Mouse (Mus musculus): ENCODE measurements around the gene Adprhl2.
A peak's percentile ranks its signal among the peaks of the same experiment; 100 is the strongest.

Gene Adprhl2

GRCm38 (mm10) chr4:126321111-126321853 is at the start of gene Adprhl2:
Gene Adprhl2 (minus strand): TSS chr4:126321703.
- DNase-seq (ENCODE audit: low read depth, low spot score): peak; percentile 99

- no peak for DNase-seq (ENCODE audit: low read depth, low spot score)
Measured at GRCm38 (mm10) chr4:126360069-126360468, 38.6 kb upstream of the Adprhl2 start.

DNA sequence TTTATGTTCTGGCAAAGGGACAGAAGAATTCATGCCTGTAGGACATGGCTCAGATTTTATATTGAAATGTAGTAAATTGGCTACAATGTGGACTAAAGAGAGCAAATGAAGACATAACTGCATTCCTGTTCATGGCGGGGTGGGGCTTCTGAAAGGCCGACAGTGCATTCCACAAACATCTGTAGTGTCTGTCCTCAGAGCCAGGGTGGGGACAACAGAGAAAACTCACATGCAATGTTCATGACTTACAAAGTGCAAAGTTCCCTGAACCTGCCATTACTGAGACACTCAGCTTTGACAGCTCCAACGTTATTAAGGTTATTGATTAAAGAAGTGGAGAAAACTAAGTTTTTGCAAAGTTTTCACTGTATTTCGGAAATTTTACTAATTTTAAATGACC is 21.9 kb upstream of the Adprhl2 start:
- no peak for DNase-seq (ENCODE audit: low read depth, low spot score)

GRCm38 (mm10) chr4:126339461-126339860 is 18.0 kb upstream of the Adprhl2 start:
- no peak for DNase-seq (ENCODE audit: low read depth, low spot score)

DNA sequence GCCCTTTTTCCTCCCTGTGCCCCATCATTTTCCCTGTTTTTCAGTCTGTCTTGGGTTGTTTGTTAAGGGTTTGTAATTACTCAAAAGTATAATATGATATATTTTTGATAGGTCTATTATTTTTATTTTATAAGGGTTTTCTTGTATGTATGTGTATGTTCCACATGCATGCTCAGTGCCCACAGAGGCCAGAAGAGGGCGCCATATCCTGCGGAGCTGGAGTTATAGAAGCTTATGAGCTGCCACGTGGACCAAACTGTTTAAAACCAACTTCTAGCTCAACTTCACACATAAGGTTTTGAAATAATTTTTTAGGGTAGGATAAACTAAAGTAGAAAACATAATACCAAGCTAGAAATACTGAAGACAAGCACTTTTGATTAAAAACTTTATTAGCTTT is 10.9 kb upstream of the Adprhl2 start:
- DNase-seq (ENCODE audit: low read depth, low spot score): peak; percentile 39

DNA sequence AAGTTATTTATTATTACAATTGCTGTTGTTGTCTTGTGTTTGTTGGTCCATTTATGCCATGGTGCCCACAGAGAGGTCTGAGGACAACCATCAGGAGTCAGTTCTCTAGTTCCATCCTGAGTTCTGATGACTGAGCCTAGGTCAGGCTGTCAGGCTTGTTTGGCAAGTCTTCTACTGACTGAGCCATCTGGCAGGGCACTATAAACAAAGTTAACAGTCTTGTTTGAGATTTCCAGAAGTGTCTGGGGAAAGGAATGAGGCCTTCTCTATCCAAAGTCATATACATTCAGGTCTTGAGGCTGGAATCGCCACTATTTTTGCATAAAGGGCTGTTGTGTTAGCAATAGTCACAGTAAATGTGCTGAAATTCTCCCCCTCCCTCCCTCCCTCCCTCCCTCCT is 10.2 kb upstream of the Adprhl2 start:
- DNase-seq (ENCODE audit: low read depth, low spot score): no peak

GRCm38 (mm10) chr4:126330295-126330694 is 8.8 kb upstream of the Adprhl2 start:
- DNase-seq (ENCODE audit: low read depth, low spot score): no peak

- no peak for DNase-seq (ENCODE audit: low read depth, low spot score)
Measured at GRCm38 (mm10) chr4:126326036-126326435, 4.5 kb upstream of the Adprhl2 start.

DNA sequence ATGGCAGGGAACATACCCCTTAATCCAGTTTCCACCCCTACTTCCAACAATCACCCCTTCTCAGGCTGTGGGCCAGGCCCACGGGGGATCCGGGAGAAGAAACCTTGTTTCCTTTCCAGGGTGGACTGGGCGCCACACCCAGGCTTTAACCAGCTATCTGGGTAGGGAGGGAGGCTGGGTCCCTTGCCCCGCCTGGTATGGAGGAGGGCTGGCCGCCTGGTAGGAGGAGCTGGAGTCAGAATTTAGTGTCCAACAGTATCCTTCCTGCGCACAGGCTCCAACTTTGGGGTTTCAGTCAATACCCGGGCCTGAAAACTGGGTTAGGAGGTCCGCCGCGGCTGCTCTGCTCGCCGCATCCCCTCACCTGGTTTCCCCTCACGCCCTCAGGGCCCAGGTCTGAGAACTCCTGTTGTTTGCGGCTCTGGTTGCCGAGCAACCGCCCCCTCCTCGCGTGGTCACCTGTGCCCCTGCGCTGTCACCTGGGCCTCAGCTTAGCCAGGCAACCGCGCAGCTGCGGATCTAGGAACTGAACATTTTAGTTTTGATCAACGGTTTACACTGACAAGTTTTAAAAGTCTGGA is 3.9 kb upstream of the Adprhl2 start, which contains the start of gene Tekt2:
TSS of gene Tekt2 (minus strand) at position 408 of the 581 bp plus-strand sequence.
- DNase-seq (ENCODE audit: low read depth, low spot score): no peak

DNA sequence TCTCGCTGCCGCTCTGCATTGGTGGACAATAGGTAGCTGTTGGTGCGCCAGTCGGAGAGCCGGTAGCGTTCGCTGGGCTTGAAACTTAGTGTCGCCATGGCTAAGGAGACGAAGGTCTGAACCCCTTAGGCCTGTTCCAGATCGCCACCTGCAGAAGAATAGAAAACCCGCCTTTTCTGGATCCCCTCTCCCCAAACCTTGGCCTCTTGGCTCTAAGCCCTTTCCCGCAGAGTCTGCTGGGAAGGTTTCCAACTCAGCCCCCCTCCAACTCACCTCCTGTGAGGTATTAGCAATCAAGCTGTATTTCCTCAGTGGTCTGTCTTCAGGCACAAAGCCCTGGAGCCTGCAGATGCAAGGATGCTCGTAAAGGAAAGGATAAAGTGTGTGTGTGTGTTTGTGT is 3.4 kb upstream of the Adprhl2 start:
- no peak for DNase-seq (ENCODE audit: low read depth, low spot score)

DNA sequence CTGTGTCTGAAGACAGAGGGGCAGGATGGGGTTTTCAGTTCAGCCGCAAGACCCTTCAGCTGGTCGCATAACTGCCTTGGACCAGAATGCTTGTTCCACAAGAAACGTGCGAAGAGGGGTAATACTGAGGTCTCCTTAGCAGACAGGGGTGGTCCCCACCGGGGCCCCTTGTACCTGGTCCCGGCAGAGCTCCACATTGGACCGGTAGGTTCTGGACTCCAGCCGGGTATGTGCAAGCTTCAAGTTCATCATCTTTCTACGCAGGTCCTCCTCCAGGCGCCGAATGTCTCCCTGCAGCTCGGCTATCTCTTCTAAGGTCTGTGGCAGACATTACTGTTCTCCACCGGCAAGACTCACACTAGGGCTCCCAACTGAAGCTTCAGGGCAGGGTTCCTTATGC is 1.1 kb upstream of the Adprhl2 start:
- no peak for DNase-seq (ENCODE audit: low read depth, low spot score)

DNA sequence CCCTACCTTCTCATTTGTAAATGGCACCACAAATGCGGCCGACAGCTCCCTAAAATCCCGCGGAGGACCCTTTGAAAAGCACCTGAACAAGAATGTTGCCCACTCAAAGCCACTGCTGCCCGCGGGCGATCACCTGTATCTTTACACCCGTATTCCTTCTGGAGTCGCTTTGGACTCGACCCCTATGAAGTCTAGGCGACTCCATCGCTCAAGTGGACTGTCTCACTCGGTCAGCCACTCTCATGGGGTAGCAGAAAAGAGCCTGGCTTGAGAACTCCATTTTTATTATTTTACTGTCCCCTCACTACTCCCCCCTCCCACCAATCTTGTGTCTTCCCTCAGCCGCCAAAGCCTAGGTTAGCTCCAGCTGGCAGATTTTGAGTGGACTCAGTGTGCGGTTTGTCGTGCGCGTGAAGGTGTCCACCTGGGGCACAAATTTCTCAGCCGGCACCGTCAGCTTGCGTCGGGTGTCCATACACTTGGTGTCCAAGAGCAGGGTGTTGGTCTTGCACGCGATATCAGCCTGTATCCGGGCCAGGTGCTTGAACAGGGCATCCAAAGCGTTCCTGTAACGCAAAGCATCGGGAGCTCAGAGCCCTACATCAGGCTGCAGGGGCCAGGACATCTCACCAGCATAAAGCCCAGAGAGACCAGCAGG is 480 bp upstream of the Adprhl2 start:
- DNase-seq (ENCODE audit: low read depth, low spot score): no peak

DNA sequence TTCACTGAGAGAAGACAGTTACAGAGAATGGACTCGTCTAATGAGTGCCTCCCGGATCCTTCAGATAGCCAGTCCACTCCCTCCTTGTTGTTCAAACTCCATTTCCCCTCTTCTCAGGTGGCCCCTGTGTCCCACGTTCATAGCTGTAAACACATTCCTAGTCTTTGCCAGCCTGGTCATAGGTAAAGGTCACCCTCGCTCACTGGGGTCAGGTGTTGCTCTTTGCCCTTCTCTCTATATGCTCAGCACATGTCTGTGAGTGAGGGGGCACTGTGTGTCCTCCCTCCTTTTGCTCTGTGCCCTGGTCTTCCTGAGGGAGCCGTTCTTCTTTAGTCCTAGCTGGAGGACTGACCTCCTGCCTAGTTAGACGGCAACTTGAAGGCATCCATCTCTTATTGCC is 1.7 kb downstream of the Adprhl2 start:
- DNase-seq (ENCODE audit: low read depth, low spot score): no peak

GRCm38 (mm10) chr4:126316443-126317040 is 5.0 kb downstream of the Adprhl2 start:
- no peak for DNase-seq (ENCODE audit: low read depth, low spot score)

- DNase-seq (ENCODE audit: low read depth, low spot score): no peak
Measured at GRCm38 (mm10) chr4:126315931-126316330, 5.6 kb downstream of the Adprhl2 start.

- no peak for DNase-seq (ENCODE audit: low read depth, low spot score)
Measured at GRCm38 (mm10) chr4:126314393-126314792, 7.1 kb downstream of the Adprhl2 start.

GRCm38 (mm10) chr4:126313202-126313601 is 8.3 kb downstream of the Adprhl2 start:
- no peak for DNase-seq (ENCODE audit: low read depth, low spot score)

- DNase-seq (ENCODE audit: low read depth, low spot score): no peak
Measured at GRCm38 (mm10) chr4:126311566-126312200, 9.8 kb downstream of the Adprhl2 start.

DNA sequence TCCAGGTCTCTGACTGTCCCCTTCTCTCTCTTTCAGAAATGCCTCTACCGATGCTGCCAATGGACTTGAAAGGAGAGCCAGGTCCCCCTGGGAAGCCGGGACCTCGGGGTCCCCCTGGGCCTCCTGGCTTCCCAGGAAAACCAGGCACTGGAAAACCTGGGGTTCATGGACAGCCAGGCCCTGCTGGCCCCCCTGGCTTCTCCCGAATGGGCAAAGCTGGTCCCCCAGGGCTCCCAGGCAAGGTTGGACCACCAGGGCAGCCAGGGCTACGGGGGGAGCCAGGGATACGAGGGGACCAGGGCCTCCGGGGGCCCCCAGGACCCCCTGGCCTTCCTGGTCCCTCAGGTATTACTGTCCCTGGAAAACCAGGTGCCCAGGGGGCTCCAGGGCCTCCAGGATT is 11.2 kb downstream of the Adprhl2 start:
- no peak for DNase-seq (ENCODE audit: low read depth, low spot score)

GRCm38 (mm10) chr4:126309922-126310309 is 11.6 kb downstream of the Adprhl2 start:
- peak; percentile 87 for DNase-seq (ENCODE audit: low read depth, low spot score)

DNA sequence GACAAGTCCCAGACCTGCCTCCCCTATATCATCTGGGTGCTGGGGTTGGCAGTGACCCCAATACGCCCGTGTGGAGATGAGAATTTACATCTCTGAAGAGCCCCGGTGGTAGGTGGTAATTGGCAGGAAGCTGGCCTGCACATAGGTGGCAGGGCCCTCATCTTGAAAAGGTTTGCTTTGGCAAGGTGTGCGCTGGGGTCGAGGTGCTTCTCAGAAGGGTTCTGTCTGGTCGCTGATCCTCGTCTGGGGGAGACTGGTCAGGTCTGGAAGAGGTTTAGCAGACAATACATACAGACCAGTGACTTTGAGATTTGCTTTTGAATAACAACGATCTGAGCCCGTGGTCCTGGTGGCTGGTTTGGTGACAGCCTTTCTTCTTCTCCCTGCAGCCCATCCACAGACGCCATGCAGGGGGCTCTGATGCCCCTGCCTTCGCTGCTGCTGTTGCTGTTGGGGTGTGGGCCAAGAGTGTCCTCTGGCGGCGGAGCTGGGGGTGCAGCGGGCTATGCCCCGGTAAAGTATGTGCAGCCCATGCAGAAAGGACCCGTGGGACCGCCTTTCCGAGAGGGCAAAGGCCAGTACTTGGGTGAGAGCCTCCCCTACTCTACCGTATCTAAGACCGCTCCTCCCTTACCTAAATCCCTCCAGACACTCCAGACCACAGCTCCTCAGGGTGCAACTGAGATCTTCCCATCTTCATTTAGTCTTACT is 12.1 kb downstream of the Adprhl2 start:
- DNase-seq (ENCODE audit: low read depth, low spot score): peak; percentile 48
